Mouse (Mus musculus) neural tube, embryonic 14.5 days (tissue): ENCODE results near the gene Slc25a39. TPM values are rescaled to one million over a fixed set of nuclear protein-coding genes. Genes with fewer than 3 reads are reported as not detected.

Experiments
- microRNA-seq: library from miRNA; unstranded; fragments of <30 nt; microRNA quantifications from one replicate; pipeline ENCODE4, GENCODE M21; 2016
- polyA plus RNA-seq: library from polyadenylated mRNA; unstranded; fragments of >200 nt; fragmentation: Nextera tagmentation; extraction: Ambion mirVana; gene quantifications from 2 replicates; pipeline ENCODE4 v1.2.1, GENCODE M21; 2014

The Slc25a39 gene
- polyA plus RNA-seq, 1 experiment from 2014 or later = 141 TPM

Small RNAs within 50 kb of the gene (microRNA-seq; reads per million reads assigned to microRNA genes)
- not detected for gene Mir6930

Other genes starting within 250 kb of the Slc25a39 start
- gene Lsm12, start 222.7 kb downstream of the Slc25a39 start, polyA plus RNA-seq = 74.4 and 77.5 TPM in 2 replicates
- 32.5 and 42.5 TPM in 2 replicates for gene G6pc3, start 218.3 kb downstream of the Slc25a39 start, polyA plus RNA-seq
- 44.2 and 47.3 TPM in 2 replicates for gene Hdac5, start 177.8 kb downstream of the Slc25a39 start, polyA plus RNA-seq
- gene BC030867, start 159.1 kb downstream of the Slc25a39 start, polyA plus RNA-seq = 1.4 and 1.5 TPM in 2 replicates
- 0.12 and 0.23 TPM in 2 replicates for gene Asb16, start 139.2 kb downstream of the Slc25a39 start, polyA plus RNA-seq
- gene Tmub2, start 123.0 kb downstream of the Slc25a39 start, polyA plus RNA-seq = 86.9 and 88.6 TPM in 2 replicates
- 36.5 and 36.7 TPM in 2 replicates for gene Atxn7l3, start 111.3 kb downstream of the Slc25a39 start, polyA plus RNA-seq
- gene Ubtf, start 88.2 kb downstream of the Slc25a39 start, polyA plus RNA-seq = 70.3 and 81.9 TPM in 2 replicates
- 1.6 and 2.4 TPM in 2 replicates for gene Slc4a1, start 41.7 kb downstream of the Slc25a39 start, polyA plus RNA-seq
- 97.8 and 115 TPM in 2 replicates for gene Rundc3a, start 14.5 kb downstream of the Slc25a39 start, polyA plus RNA-seq
- 43.3 and 68.2 TPM in 2 replicates for gene Grn, start 22.4 kb upstream of the Slc25a39 start, polyA plus RNA-seq
- gene Fam171a2, start 39.7 kb upstream of the Slc25a39 start, polyA plus RNA-seq = 25.4 and 38.4 TPM in 2 replicates
- 5.5 and 7.0 TPM in 2 replicates for gene Itga2b, start 62.2 kb upstream of the Slc25a39 start, polyA plus RNA-seq
- 57.8 and 83.7 TPM in 2 replicates for gene Gpatch8, start 148.4 kb upstream of the Slc25a39 start, polyA plus RNA-seq
- 6.6 and 6.9 TPM in 2 replicates for gene Gm11627, start 171.5 kb upstream of the Slc25a39 start, polyA plus RNA-seq
- 6.5 and 10.5 TPM in 2 replicates for gene Fzd2, start 196.4 kb upstream of the Slc25a39 start, polyA plus RNA-seq